Mouse (Mus musculus) erythroblast, adult 5-6 weeks (primary cell): ENCODE measurements around the gene Top1. TPM values are rescaled to one million over a fixed set of nuclear protein-coding genes. Genes with fewer than 3 reads are reported as not detected.

Experiments
- ATAC-seq: replicated peaks from 2 replicates; pipeline ENCODE4 v1.8.0; 2016; ENCODE audit warnings: moderate number of reproducible peaks, mild to moderate bottlenecking, moderate TSS enrichment, inconsistent platforms; ENCODE audit not compliant: poor library complexity, low FRiP score, severe bottlenecking
- total RNA-seq, 2 experiments: library from RNA; stranded (forward) in 1 of 2; stranded (reverse) in 1 of 2; fragments of 150-400 nt in 1 of 2; fragments of 200-764, 138-1000 nt in 1 of 2; gene quantifications; 2 replicates each; pipeline versions ENCODE4 v1.2.3 to v1.2.4; 2015 to 2017; ENCODE audit warnings: low replicate concordance in 2 of 2

Gene Top1
- total RNA-seq, 2 experiments from 2014 or later: 146 to 336 TPM

DNA sequence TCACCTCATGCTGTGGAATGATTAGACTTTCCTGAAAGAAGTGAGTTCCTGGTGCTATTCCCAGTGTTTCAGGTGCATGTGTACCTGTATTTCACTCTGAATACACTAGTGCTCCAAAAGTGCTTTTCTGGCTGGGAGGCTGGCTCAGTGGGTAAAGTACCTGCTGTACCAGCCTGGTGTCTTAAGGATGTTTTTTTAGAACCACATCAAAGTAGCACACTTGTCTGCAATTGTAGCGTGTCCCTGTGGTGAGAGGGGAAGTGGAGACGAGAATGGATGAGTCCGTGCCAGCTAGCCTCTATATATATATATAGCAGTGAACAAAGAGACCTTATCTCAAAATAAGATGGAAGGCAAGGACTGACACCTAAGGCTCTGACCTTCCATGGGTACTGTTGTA lies 55.9 kb downstream of the Top1 start:
- no peak for ATAC-seq

DNA sequence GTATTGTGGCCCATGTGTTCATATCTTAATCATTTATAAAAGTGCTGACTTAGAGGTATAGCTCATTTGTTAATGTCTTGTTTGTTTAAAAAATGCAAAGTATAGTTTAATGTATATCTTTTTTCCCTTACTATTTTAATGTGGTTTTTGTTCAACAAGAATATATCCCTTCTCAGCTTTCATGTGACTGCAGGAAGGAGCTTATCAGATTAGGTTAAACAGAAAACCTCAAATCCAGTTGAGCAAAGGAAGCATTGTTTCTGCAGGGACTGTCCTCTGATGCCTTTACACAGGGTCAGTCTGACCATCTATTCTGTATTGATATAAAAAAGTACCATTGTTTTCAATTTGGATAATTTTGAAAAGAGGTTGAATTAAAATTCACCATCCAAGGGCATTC lies 57.1 kb downstream of the Top1 start:
- no peak for ATAC-seq

DNA sequence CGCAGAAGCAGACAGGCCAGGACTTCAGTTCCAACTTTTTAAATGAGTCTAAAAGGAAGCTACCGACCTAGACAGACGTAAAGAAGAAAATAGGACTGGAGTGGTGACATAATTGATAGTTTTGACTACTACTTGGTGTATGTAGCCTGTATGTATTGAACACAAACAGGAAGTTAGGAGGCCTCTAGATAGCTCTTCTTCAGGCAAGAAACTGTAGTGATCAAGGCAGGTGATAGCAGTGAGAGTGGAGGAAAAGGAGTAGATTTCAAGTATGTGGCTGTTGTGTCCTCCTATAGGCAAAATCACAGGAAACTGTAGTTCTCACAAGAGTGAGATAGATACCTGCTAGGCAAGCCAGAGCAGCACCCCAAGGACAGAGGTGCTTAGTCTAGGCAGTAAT lies 62.0 kb downstream of the Top1 start:
- no peak for ATAC-seq

DNA sequence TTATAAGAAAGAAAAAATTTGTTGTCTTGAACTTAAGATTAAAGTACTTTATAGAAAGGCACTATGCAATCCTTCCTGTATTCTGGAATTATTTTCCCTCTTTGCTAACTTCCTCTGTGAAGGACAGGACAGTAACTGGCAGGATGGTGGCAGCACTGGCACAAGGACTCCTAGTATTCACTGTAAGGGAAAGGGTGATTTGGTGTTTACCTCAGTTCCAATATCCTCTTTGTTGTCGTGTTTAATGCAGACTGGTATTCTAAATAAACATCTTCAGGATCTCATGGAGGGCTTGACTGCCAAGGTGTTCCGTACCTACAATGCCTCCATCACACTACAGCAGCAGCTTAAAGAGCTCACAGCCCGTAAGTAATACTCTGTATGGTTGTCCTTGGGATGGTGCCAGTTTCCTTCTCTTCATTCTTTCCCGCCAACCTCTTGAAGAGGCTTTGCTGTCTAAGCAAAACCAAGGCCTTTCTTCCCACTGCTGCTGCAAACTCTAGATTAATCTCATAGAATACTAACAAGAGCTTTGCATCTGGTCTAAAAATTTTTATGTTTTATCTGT lies 69.9 kb downstream of the Top1 start:
- no peak for ATAC-seq

DNA sequence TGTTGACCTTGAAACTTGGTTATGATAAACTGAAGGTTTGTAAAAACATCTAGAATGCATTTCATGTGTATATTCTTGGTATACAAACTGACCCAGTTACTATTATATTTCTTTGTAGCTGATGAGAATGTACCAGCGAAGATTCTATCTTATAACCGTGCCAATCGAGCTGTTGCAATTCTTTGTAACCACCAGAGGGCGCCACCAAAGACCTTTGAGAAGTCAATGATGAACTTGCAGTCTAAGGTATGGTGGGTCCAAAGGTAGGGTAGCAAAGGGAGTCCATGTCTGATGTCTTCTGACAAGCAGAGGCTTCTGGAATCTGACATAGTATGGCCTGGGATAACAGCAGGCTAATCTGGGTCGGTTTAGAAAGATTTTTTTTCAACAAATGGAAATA lies 71.6 kb downstream of the Top1 start:
- peak; percentile 67; the same call in 1 of the 2 replicates for ATAC-seq

DNA sequence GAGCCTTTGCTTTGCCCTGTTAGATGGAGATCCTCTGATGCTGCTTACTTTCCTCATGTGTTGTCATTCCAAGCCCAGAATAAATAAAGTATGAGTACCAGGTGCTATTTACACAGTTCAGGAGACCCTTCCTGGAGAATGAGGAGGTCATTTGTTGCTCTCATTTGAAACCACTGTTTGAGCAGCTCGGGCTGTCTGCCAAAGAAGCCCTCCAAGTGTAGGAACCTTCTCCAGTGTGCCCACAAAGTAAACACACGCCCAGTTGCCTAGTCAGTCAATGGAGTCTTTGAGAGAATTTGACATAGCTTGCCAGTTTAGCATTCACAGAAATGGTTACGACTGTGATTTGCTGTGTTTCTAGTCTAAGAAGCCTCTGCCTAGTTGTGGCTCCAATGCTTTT lies 73.1 kb downstream of the Top1 start:
- ATAC-seq: no peak

DNA sequence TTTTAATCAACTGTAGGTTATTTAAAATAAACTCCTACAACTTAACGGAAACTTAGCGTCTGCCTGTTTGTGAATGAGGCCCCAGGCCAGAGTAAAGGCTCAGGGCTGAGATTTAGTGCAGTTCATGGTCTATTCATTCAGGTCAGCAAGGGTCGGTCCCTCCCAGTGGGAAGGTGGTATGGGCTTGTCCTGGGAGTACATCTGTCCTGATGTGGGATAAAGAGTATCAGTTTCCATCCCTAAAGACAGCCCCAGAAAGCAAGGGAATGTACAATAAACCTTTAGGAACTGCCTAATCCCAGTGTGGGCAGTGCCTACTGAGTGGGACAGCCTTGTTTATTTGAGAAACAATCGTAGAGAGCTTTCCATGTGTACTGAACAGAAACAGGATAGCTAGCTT lies 77.0 kb downstream of the Top1 start:
- ATAC-seq: no peak

DNA sequence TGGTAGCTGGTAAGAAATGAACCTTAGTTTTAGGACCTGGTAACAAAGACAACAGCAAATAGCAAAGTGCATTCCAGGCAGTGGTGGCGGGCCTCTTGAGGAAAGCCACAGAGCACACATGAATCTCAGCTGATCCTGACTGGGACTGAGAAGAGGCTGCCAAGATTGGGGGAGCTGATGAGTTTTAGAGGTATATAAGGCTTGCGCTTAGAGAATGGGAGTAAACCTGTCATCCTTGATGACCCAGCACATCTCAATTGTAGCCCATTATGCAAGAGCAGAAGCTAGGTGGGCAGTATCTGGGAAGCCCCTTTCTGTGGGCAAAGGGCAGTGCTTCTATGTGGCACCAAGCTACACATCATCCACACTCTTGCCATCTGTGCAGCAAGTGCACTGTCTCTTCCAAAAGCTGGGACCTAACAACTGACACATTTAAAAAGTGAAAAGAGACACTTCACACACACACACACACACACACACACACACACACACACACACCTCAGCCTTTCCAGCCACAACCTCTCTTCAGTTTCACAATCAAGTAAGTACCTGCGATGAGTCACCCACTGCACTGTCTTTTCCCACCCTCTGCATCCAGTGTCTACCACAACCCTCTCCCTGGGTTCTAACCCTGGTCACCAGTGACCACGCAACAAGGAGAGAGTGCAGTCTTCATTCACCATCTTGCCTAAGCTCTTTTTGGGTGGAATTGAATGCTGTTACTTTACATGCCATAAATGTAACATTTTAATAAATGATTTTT lies 78.1 kb downstream of the Top1 start:
- 0 out of 2 replicates have a peak, but pooled peaks have one; percentile 35 for ATAC-seq

DNA sequence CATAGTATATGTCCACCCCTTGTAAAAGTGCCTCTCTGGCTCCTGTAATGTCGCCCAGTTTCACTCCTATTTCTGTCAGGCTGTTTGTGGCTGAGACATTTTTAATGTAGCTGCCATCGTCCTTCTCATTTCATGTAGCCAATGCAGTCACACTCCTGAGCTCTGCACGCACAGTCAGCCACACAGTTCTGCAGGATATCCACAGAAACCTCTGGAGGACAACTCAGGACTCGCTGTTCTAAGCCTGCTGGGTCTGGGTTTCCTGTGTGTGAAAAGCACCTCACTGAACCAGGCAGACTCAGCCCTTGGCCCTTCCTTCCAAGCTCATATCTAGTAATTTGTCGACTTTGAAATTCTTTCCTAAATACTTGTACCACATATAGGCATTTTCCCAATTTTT lies 78.8 kb downstream of the Top1 start:
- ATAC-seq: no peak

DNA sequence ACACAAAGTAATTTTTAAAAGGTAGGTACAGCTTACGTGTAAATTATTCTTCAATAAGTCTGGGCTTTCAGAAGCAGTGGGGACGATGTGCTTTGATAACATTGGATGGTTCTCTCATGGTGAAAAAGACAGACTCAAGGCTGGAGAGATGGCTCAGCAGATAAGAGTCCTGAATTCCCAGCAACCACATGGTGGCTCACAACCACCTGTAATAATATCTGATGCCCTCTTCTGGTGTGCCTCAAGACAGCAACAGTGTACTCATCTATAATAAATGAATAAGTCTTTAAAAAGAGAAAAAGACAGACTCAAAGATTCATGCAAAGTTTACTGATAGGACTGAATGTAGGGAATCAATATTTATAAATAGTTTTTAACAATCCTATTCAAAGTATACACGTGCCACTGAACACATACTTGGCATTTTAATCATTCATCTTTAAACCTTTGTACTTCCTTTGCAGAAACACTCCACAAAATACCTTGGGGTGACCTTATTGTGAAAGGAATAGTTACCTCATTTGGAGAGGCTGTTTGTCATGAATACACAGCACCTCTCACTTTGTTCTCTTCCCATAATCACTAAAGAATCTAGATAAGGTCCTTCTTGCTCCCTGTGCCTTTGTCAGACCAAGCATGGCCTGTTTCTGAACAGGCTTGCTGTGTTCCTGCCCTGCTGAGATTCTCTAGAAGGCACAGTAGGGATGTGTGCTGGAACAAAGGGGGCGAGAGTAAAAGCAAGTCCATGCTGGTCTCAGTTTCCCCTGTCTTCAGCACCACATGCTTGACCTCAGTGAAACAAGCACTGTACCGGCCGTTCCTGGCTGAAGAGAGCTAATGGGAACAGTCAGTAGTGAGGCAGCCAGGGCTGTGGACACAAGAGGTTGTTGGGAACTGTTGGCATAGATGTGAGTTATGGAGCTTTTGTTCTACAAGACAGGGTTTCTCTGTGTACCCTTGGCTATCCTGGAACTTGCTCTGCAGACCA lies 80.5 kb downstream of the Top1 start:
- no peak for ATAC-seq

DNA sequence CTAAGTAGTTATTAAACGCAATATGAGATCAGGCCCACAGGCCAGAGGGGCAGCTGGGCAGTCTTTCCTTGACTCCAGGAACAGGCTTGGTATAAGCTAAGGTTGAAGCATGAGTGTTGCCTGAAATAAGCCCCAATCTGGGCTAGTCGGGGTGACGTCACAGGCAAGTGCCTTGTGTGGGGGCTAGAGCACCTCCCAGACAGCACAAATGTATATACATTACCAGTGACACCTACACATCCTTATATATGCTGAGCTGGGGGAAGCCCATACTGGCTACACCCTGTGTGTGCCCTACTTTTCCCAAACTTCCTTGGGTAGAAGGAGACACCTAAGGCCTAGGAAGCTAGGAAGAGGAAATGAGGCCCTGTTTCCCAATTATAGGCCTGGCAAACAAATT lies 83.3 kb downstream of the Top1 start:
- no peak for ATAC-seq

DNA sequence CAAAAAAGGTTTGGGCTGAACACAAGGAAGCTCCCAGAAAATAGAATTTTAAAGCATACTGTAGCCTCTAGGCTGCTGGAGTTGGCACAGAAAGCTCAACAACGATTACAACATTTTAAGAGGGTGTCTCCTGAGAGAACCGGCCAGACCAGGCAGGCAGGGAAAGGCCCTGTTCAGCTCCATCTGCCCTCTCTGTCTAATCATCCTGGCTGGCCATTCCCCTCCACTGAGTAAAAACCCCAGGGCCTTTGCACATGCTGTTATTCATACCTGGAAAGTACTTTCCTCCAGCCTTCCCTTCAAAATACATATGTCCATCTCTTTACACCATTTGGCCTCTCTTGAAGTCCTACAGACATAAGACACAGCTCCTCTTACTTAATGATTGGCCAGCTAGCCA lies 83.7 kb downstream of the Top1 start:
- no peak for ATAC-seq

DNA sequence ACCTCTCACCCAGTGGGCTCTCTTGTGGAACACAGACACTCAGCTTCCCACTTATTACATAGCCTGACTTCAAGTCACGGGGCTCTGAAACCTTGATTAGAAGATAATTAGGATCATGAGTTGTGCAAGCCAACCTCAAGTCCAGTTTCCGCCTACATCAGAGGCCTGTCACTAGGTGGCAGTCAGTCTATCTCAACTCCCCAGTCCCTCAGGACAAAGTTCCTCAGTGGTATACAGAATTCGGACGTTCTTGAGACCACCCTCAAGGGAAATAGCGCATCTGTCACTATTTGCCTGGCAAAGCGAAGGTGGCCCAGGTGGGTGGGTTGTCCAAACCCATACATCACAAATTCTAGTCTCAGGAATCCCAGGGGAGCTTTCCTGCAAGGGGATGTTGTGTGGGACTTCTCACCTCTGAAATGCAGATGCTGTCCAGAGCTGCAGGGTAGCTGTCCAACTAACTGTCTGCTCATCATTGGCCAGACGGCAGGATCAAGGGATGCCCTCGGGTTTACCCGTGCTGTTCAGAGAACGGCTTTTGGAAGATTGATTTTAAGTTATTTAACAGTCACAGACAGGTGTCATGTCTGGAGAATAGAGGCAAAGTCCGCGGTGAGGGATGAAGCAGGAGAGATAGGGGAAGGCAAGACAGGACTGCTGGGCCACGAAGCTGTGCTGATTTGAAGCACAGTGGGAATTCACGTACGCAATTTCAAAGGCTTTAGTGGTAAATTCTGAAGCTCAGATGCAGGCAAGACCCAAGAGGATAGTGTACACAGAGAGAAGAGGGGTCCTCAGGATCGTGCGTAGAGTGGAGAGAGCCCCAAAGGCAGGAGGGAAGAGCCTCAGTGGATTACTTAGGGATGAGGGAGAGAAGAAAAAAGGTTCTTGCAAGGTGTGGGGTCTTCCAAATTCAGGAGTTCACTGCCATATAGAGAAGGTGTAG lies 84.4 kb downstream of the Top1 start:
- no peak for ATAC-seq

DNA sequence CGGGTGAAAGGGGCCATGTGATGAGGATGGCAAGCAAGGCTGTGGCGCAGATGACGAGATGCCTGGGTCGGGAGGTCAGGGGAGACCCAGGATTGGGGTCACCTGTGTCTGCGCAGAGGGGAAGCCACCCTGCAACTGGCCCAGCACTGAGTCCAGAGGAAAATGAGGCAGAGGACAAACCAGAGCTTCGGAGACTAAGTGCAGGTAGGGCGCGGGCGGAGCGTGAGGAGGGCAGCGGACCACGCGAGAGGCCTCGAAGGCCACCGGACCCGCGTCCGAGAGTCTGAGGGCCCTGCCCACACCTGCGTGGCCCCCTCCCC lies 85.1 kb downstream of the Top1 start:
- no peak; the same call in 1 of the 2 replicates for ATAC-seq

DNA sequence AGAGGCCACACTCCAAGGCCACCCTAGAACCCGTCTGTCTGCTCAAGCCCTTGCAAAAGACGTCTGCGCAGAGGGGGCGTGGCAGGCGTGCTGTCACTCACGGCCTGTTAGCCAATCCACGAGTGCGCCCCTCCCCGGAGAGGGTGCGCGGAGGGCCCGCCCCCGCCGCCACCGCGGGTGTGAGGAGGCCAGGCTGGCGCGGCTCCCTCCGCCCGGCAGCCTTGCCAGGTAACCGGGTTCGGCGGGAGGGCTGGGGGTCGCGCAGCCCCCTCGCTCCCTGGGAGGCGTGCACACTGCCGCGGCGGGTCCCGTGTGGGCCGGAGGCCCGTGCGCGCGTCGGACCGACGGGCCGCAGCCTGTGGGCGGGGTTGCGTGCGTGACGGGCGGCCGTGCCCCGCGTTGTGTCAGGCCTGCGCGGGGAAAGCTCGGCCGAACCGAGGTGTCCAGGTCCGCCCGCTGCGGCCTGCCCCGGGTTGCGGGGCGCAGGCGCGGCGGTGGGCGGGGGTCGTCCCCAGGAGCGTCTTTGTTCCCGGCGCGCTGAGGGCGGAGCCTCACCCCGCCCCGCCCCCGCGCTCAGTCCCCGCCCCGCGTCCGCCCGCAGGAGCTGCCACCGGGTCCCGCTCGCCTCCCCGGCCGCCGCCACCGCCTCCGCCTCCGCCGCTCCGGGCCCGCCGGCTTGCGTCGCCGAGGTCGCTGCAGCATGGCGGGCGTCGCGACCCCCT lies 85.6 kb downstream of the Top1 start, which contains the start of gene Plcg1:
TSS of gene Plcg1 (plus strand) at position 184 of the 722 bp plus-strand sequence.
- peak; percentile 80 for ATAC-seq

DNA sequence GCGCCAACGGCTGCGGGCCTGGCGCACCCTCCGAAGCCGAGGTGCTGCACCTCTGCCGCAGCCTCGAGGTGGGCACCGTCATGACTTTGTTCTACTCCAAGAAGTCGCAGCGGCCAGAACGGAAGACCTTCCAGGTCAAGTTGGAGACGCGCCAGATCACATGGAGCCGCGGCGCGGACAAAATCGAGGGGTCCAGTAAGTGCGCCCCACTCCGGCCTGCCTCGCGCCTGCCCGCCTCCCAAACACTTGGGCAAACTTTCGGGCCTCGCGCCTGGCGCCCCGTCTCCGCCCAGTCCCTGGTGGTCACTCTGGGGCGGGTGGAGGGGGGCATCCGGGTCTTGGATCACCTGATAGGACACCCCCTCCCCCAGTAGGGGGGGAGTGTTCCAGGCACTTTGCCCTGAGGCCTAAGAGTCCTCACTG lies 86.2 kb downstream of the Top1 start:
- ATAC-seq: no peak

DNA sequence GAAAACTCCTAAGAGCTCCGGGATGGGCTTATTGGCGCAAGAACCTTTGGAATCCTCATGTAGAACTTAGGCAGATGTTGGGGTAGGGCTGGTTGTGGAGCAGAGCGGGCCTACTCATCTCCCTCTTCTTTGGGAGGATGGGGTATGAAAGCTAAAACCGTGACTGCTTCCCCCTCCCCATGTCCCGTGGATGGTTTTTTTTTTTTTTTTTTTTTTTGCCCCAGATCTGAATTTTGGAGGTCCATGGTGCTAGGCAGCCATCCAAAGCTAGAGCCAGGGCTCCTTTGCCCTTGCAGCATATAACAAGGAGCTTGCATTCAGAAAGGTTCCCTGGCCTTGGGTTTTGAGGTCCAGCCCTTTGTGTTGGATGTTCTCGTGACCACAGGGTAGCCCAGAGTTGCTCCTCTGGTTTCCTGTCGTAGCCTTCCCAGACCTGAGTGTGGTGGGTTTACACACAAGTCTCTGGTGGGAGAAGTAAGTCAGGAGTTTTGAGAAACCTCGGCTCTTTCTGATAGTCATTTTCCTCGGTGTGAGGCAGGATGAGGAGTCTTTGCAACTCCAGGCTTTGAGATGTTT lies 86.8 kb downstream of the Top1 start:
- no peak for ATAC-seq

DNA sequence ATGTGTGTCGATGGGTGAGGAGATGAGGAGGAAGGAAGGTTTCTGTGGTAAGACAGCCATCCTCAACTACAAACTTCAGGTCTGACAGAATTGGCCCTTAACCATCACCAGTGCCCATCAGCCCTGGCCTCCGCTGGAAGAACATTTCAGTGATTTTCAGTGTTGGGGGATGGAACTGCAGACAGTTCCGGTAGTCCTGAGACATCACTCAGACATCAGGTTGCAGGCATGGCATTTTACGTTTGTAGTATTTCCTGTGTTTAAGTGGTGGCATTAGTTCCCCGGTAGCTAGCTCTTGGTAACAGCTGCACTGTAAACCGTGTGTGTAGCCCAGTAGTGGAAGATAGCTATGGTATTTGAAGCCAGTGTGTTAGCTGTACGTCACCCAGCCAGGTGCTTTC lies 87.4 kb downstream of the Top1 start:
- ATAC-seq: no peak

DNA sequence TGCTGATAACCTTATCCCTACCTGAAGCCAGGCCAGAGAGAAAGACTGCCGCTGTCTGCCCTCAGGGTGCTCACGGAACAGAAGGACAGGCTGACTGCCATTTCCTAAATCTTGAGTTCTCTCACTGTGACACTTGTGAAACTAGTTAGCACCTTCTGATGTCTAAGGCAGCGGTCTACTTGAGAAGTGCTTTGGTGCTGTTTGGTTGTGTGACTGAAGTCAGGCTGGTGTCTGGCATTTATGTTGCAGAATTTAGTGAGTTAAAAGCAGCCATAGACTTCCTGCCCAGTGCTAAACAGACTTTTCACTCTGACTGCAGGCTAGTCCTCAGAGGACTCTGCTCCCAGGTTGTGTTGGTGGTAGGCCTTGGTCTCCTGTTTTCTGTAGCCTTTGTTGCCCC lies 88.6 kb downstream of the Top1 start:
- no peak for ATAC-seq
